Mouse (Mus musculus): ENCODE results near the gene Gm14147. TPM values are rescaled to one million over a fixed set of nuclear protein-coding genes. Genes with fewer than 3 reads are reported as not detected.
"Not testable (repeated sequence)": the region's sequence is repeated elsewhere in the genome, so short reads cannot be mapped to it uniquely, and the experiment has no call there.

Gm14147 gene
- not detected in 2 replicates for polyA plus RNA-seq (2016; fragmentation: Nextera tagmentation; extraction: Ambion mirVana)

DNA sequence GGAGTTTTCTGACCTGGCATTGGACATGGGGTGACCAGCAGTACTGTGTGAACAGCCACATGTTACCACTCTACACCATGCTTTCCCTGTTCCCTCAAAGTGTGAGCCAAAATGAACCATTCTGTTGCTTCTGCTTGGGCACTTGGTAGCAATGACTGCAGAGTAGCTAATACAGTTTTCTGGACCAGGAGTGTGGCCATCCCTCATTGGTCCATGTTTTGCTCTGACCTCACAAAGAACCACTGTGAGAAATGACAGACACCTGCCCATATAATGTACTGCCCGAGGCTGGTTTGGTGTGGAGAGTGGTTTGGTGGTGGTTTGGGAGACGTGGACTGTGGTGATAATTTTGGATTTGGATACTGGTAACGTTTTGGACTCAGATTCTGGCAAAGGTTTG lies at the start of gene Gm14147:
Gene Gm14147, plus strand, starts transcription at position 301 of the 400 bp plus-strand sequence.
- WGBS: no CpG with 5 or more reads among the region's 3 CpGs

DNA sequence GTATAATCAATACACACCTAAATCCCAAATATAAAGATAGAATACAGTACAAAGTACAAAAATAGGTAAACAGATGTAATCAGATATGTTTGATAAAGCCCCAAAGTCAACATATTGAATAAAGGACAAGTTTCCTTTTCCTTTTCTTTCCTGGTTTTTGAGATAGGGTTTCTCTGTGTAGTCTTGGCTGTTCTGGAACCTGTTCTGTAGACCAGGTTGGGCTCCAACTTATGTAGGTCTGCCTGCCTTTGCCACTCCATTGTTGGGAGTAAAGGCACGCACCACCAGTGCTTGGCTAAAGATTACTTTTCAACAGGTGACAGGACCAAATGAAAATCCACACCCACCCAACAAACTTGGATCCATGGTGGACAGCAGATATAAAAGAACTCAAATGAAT lies 41.4 kb upstream of the Gm14147 start:
- H3K27me3 ChIP-seq: no peaks in the 10 kb centered on the region
- H3K4me2 ChIP-seq (replicated peaks): no peak overlapping the region
- no peak overlapping the region for H3K27ac ChIP-seq
- H3K9ac ChIP-seq: no peak overlapping the region
- no peaks in the 10 kb centered on the region for H3K36me3 ChIP-seq
- WGBS: 86% methylated on average over 1 of the region's 1 CpGs
- ATAC-seq (ENCODE audit: low FRiP score): no peak
- no peak overlapping the region for H3K4me3 ChIP-seq
- H3K4me1 ChIP-seq: no peaks in the 10 kb centered on the region
- H3K9me3 ChIP-seq (replicated peaks): no peaks in the 10 kb centered on the region

More for the DNA sequence above, at the start of gene Gm14147:
- not testable (repeated sequence) for H3K27me3 ChIP-seq; H3K9me3 ChIP-seq (replicated peaks); H3K27ac ChIP-seq; ATAC-seq (ENCODE audit: low FRiP score); H3K4me3 ChIP-seq; H3K9ac ChIP-seq; H3K4me2 ChIP-seq (replicated peaks); H3K4me1 ChIP-seq; H3K36me3 ChIP-seq

DNA sequence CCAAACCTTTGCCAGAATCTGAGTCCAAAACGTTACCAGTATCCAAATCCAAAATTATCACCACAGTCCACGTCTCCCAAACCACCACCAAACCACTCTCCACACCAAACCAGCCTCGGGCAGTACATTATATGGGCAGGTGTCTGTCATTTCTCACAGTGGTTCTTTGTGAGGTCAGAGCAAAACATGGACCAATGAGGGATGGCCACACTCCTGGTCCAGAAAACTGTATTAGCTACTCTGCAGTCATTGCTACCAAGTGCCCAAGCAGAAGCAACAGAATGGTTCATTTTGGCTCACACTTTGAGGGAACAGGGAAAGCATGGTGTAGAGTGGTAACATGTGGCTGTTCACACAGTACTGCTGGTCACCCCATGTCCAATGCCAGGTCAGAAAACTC lies 5.8 kb upstream of the Gm14147 start, which contains the start of gene Gm14151:
Gene Gm14151, minus strand, starts transcription at position 101 of the 400 bp plus-strand sequence.
- H3K9ac ChIP-seq; H3K4me1 ChIP-seq; H3K36me3 ChIP-seq; H3K4me3 ChIP-seq; ATAC-seq (ENCODE audit: low FRiP score); H3K27ac ChIP-seq; H3K4me2 ChIP-seq (replicated peaks); H3K27me3 ChIP-seq; H3K9me3 ChIP-seq (replicated peaks): not testable (repeated sequence)
- WGBS: no CpG with 5 or more reads among the region's 3 CpGs

Other genes with a start within 250 kb of the Gm14147 start
- gene Abhd12, start 193.5 kb upstream of the Gm14147 start, polyA plus RNA-seq (2016; fragmentation: Nextera tagmentation; extraction: Ambion mirVana): 70.0 and 74.1 TPM in 2 replicates
- 36.5 and 37.5 TPM in 2 replicates for gene Gins1, start 192.8 kb upstream of the Gm14147 start, polyA plus RNA-seq (2016; fragmentation: Nextera tagmentation; extraction: Ambion mirVana)
- 9.8 and 12.1 TPM in 2 replicates for gene Ninl, start 58.9 kb upstream of the Gm14147 start, polyA plus RNA-seq (2016; fragmentation: Nextera tagmentation; extraction: Ambion mirVana)
- 36.2 and 38.1 TPM in 2 replicates for gene Nanp, start 58.8 kb upstream of the Gm14147 start, polyA plus RNA-seq (2016; fragmentation: Nextera tagmentation; extraction: Ambion mirVana)
- not detected in 2 replicates for gene Gm14151, start 5.9 kb upstream of the Gm14147 start, polyA plus RNA-seq (2016; fragmentation: Nextera tagmentation; extraction: Ambion mirVana)

Data from hindbrain, embryonic 12.5 days (tissue).